Mouse (Mus musculus) mesoderm, embryonic 11.5 days (tissue): Measurements from ENCODE around the gene Vwce.

Source experiments
- DNase-seq: peaks from one replicate; pipeline ENCODE4 v3.0.0-alpha.2; 2012; ENCODE audit warnings: low read depth, low spot score

Gene Vwce

DNA sequence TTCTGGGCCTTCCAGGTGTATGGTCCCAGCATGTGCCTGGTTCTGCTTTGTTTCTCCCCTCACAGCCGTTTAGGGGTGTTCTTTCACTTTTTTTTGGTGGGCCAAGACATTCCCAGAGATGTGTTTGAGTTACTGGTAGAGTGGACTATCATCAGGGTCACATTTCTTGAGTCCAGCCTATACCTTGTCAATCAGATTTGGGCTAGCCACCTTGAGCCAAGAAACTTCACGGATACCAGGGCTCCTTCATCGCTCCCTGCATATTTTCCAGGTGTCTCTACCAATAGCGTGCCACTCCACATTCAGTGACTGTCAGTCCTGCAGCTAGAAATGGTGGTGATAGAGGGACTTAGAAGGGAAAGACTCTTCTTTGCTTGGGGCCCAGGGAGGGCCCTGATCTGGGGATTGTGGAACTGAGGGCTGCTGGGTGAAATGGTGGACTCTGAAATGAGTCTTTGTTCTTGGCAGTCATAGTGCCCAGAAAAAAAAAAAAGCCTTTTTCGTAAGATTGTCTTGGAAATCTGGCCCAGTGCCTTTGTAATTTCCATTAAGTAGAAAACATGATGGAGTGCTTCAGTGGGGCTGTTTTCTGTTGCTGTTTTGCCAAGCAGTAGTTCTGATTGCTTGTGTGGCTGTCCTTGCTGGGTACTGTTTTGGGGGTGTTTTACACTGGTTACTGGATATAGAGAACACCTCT, 55.6 kb downstream of the Vwce start:
- no peak for DNase-seq

DNA sequence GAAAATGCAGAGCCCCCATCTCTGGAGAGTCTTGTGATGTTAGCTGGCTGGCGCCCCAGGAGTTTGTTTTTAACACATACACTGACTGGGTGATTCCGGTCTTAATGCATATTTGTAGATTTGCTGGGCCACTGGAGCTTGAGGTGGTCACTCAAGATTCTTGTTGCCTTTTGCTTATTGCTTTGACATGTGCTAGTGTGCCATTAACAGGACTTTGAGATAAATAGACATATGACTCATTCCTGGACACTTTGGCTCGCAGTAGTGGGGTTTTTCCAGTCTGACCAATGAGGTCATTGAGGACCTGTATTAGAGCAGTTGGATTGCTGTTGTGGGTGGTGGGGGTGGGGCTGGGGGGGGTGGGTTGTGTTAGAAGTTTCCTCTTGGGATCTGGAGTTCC, 56.3 kb downstream of the Vwce start:
- no peak for DNase-seq

DNA sequence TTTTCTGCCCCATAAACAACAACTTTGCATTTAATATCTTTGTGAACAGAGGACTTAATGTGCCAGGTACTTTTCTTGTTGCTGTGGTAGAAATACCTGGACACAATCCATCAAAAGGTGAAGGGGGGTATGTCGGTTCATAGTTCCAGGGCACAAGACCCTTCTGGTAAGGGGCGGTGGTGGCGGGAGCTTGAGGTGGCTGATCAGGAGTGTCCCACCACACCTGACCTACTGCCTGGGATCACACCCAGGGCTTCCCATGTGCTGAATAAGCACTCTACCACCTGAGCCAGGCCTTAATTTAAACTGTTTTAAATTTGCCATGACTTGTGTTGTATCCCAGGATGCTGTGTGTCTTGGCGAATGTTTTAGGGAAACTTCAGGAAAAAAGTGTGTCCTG, 57.1 kb downstream of the Vwce start:
- DNase-seq: no peak

DNA sequence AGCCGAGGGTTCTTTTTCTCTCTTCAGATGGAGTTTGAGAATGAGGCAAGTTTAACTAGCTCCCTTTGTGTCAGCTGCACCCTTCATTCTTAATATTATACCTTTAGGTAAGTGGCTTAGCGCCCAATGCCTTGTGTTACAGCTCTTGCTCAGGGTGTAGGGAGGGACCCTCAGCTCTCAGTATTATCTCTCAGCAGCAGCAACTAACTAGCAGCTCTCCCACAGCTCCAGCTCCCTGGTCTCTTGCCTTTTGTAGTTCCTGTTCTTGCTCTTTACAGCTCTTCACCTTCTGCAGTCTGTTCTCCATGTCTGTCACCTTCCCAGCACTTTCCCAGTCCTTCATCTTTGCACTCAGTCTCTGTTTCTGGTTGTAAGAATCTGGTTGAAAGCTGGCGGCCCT, 57.6 kb downstream of the Vwce start:
- DNase-seq: no peak

DNA sequence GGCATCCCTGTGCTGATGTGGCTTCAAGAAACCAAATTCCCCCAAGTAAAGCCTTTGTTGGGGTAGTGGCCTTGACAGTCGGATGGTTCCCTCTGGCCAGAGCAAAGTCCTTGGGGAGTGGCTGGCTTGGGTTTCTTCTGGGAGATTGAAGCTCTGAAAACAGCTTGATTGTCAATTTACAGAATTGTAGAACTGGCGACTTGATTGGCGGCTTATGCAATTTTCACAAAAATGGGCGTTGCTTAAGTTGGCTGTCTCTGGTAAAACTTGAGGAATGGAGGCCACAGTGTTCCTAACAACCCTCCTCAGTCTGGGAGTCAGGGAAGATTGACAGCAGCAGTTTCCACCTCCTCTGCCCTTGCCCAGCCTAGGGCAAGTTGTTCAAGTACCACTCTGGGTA, 58.3 kb downstream of the Vwce start:
- no peak for DNase-seq

DNA sequence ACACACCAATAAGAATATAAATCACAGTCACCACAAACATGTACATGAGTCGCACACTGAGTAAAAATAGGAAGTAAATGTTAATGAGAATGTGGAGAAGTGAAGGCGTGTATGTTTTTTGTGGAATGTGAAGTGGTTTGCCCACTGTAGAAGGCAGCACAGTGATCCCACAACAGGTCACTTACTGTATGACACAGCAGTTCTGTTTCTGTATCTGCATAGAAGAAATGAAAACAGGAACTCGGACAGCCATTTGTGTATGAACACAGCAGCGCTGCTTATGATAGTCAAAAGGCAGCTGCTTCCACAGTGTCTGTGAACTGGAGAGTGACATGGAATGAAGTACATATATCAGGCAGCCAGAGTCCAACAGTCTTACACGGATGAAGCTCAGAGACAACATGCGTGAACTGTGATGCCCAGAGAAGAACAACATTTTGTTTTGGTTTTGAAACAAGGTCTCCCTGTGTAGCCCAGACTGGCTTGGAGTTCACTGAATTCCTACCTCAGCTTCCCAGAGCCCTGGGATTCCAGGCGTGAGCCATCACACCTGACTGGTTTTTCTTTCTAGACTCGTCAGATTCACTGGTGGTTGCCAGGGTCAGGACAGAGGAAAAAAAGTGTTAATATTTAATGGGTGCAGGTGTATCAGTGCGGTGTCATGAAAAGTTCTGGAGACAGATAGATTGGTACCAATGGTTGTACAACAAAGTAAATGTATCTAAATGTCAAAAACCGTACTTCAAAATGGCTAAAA, 60.1 kb downstream of the Vwce start:
- DNase-seq: no peak

- no peak for DNase-seq
Measured at GRCm38 (mm10) chr19:10695801-10696200, 61.8 kb downstream of the Vwce start.

DNA sequence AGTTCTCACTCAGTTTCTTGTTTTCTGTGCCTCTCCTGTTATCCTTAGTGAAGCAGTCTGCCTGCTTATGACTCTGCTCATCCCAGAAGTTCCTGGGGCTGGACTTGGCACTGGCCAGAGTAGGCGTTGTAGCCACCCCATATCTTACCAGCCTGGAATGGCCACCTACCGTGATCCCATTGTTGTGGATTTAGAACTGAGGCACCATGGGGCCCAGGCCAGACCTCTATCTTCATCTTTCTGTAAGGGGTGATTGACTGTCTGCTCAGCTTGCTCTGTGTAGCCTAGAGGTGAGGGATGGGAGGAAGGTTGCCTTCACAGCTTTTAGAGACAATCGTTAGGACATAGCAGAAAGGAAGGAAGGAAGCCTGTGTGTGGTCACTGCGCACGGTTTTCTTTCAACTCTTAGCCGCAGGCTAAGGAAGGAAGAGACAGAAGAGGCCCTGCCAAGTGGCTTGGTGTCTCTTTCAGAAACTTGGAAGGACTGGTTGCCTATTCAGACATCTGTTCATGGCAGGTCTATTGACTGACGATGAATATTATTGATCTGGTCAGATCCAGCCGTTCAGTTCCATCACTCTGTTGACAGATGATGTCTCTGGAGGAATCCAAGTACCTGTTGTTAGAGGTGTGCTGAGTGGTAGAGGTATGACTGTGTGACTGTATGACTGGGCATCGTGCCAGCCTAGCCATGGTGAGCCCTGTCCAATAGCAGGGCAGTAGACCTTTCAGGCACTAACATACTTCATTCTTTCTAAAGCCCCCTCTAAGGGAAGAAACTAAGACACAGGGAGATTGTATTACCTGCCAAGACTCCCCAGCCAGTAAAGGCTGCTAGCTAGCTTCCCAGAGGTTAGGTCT, 64.3 kb downstream of the Vwce start:
- no peak for DNase-seq

DNA sequence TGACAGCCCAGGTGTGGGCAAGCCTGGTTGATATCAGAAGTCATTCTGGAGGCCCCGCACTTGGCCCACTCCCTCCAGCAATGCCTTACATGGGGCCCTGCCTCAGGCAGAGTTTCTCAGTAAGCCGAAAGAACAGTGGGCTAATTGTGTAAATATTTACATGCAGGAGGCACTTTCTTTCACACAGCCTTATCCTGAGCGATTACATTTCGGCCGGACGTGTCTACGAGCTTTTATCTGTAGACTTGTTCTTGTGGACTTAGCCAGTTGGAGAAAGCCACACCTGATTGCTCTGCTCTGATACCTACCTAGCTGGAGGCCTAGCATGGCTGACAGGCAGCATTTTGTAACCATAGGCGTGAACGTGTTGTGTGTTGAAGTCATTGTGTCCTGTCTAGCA, 65.8 kb downstream of the Vwce start:
- no peak for DNase-seq

GRCm38 (mm10) chr19:10701013-10701726, 67.2 kb downstream of the Vwce start:
- no peak for DNase-seq

DNA sequence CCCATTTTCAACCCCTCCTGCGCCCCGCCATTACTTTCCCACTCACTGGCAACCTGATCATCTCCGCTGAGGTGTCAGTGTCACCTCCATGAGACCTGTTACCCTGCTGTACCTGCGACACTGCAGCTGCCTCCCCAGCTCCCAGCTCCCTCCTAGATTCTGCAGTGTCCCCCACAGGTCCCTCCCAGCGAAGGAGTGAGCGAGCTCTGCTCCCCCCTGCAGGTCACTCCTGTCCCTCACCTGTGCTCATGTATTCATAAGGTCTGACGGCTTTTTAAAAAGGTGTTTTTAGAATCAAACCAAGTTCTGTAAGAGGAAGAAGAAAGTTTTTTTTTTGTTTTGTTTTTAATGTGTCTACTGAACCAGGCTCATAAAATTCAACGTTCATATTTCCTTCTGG, 68.1 kb downstream of the Vwce start:
- DNase-seq: no peak

DNA sequence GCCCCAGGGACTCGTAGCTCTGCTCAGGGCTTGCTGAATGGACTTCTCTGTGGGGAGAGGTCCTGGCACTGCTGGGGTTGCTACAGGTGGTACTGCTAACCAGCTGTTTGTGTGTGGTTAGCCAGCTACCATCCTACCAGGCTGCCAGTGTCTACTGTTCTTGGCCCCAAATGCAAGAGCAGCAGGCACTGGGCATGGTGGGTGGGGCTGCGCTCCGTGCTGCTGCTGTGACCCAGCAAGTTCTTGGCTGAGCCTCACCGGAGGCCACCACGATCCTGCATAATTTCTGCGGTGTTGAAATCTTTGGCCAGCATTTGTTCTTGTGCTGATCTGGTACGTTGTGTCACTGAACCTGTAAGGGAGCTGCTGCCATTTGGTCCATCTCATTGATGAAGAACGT, 69.5 kb downstream of the Vwce start:
- no peak for DNase-seq

GRCm38 (mm10) chr19:10707087-10707875, 73.3 kb downstream of the Vwce start:
- DNase-seq: no peak

DNA sequence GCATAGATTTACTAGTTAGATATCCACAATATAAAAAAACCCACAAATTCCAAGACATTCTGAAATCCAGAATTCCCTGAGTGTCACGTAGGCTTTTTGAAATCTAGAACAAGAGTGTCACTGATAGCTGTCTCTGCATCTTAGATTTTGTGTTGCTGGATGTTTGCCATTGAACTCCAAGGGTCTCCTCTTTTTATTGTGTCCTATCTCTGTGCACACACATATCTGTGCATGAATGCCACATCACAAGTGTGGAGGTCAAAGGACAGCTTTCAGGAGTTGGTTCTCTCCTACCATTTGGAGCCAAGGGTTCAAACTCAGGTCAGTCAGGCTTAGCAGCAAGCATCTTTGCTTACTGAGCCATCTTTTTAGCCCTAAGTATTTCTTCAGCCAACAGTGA, 73.9 kb downstream of the Vwce start:
- no peak for DNase-seq

DNA sequence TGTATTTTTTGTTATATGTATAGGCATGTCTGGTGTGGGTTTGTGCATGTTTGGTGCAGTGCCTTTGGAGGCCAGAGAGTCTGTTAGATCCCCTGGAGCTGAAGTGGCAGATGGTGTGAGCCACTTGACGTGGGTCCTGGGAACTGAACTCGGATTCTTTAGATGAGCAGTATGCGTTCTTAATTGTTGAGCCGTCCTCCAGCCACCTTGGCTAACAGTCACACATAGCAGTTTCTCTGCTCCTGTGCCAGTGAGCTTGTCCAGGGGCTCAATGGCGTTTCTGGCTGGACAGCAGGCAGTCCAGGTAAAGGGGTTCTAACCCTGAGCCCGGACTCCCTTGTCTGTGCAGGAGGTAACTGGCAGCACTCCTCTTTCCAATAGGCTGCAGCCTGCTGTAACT, 74.9 kb downstream of the Vwce start:
- no peak for DNase-seq

DNA sequence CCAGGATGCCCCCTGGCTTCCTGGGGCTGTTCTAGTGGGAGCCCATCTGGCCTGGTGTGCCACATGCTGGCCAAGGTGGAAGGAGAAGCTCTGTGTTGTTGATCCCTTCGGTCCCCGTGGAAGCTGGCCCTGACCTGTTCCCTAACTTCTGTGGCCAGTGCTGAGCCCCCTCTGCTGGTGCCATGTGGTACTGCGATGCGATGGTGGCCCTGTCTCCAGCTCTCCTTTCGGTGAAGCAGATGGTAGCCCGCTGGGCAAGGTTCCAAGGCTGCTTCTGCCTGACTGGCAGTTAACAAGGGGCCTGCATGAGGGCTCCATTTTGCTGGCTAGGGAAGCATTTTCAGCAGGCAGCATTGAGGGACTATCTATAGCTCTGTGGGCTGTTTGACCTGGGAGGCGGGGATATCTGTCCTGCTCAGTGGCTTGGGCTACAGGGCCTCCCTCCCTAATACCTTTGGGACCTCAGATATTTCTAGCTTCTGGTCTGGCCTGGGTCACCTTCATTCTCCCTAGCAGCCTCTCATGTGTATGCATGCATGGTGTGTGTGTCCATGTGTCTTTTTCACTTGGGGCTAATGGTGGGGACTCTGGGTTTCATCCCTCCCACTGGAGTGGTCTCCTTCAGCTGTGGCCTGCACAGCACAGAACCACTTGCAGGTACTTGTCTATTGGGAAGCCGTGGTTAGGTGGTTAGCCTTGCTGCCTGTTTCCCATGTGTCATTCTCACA, 75.5 kb downstream of the Vwce start:
- DNase-seq: peak; percentile 91

GRCm38 (mm10) chr19:10710088-10710511, 76.1 kb downstream of the Vwce start:
- no peak for DNase-seq

- DNase-seq: no peak
Measured at GRCm38 (mm10) chr19:10710751-10711150, 76.7 kb downstream of the Vwce start.

GRCm38 (mm10) chr19:10712194-10712593, 78.2 kb downstream of the Vwce start:
- no peak for DNase-seq

DNA sequence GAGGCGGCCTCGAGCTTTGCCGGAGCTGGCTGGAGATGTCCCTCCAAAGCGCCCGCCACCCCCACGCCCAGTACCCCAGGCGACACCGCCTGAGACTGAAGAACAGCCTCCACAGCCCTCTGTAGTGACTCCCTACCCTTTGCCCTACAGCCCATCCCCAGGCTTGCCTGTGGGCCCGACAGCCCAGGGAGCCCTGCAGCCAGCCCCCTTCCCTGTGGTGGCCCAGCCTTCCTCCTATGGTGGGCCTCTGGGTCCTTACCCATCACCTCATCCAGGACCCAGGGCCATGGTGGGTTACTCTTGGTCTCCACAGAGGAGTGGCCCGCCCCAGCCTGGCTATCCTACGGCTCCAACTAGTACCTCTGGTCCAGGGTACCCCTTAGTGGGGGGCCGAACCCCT, 78.6 kb downstream of the Vwce start:
- no peak for DNase-seq
